Mouse (Mus musculus): ENCODE measurements around the gene Kcnj4. TPM values are rescaled to one million over a fixed set of nuclear protein-coding genes. Genes with fewer than 3 reads are reported as not detected.
A peak's percentile ranks its signal among the peaks of the same experiment; 100 is the strongest.

Kcnj4 gene
- polyA plus RNA-seq, 3 experiments from 2014 or later = not detected

DNA sequence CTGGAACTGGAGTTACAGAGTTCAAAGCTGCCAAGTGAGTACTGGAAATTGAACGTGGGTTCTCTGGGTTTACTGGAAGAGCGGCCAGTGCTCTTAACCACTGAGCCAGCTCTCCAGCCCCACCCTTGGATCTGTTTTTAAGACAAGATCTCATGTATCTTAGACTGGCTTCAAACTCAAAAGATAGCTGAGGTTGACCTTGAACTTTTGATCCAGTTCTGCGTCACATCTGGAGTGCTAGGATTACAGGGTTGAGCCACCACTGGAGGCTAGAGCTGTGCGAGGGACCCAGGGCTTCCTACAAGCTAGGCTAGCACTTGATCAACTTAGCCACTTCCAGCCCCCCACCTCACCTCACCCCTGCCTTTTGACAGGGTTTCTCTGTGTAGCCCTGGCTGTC, 51.2 kb downstream of the Kcnj4 start:
- ATAC-seq = no peak

DNA sequence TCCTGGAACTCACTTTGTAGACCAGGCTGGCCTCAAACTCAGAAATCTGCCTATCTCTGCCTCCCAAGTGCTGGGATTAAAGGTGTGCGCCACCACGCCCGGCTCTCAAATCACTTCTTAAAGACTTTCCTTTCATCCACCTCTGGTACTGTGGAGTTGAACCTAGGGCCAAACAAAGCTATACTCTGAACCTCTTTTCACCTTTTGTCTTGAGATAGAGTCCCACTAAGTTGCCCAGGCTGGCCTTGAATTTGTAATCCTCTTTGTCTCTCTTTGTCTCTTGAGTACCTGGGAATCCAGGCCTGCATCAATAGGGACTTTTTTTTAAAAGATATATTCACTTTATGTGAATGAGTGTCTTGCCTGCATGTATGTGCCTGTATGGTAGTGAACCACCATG, 57.0 kb downstream of the Kcnj4 start:
- ATAC-seq = no peak

DNA sequence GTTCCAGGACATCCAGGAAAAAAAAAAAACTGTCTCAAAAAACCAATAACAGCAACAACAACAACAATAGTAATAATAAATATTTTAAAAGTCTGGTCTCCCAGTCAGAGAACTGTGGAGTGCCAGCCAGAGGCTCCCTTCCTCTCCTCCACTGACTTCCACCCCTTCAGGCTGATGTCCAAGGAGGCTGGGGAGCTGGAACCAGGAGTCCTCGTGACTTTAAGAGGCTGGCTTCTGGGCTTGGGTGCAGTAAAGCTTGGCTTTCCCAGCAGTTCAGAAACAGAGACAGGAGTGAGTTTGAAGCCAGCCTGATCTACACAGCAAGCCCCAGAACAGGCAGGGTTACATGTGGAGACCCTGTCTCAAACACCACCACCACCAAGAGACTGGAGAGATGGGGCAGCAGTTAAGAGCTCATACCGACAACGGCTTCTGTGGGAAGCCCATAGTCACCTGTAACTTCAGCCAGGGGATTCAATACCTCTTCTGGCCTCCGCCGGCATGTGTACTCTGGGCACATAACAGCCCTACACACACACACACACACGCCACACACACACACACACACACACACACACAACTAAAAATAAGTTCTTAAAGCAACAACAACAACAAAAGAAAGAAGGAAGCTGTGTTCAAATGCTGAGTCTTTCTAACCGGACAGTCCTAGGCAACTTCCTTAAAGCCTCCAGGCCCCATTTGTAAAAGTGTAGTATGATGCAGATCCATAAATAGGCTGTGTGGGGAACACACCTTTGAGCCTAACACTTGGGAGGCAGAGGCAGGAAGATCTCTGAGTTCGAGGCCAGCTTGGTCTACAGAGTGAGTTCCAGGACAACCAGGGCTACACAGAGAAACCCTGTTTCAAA, 59.0 kb downstream of the Kcnj4 start:
- no peak for ATAC-seq

DNA sequence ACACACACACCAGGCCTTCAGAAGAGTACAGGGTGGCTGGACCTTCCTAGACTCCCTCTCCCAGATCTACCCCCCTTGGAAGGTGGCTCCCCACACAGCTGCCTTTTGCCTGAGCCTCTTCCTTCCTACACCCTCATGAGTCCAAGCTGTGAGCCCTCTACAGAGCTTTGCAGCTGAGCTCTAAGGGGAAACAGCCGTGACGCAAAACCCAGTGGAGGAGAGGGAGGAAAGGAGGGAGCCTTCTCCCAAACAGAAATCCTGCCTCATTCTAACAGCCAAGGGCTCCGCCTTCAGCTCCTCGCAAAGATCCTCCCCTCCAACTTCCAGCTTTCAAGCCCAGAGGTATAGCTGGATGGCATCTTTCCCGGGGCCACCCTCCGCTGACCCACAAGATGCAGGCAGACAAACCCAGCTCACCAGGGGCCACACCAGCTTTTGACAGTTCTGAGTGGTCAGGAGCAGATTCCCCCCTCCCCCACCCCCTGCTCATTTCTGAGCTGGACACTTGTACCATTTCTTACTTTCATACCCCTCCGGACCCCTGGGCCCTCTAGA, 61.1 kb downstream of the Kcnj4 start:
- ATAC-seq = no peak

GRCm38 (mm10) chr15:79442961-79443518, 62.0 kb downstream of the Kcnj4 start:
- no peak for ATAC-seq

- no peak for ATAC-seq
Observed at GRCm38 (mm10) chr15:79442257-79442611, 62.8 kb downstream of the Kcnj4 start.

DNA sequence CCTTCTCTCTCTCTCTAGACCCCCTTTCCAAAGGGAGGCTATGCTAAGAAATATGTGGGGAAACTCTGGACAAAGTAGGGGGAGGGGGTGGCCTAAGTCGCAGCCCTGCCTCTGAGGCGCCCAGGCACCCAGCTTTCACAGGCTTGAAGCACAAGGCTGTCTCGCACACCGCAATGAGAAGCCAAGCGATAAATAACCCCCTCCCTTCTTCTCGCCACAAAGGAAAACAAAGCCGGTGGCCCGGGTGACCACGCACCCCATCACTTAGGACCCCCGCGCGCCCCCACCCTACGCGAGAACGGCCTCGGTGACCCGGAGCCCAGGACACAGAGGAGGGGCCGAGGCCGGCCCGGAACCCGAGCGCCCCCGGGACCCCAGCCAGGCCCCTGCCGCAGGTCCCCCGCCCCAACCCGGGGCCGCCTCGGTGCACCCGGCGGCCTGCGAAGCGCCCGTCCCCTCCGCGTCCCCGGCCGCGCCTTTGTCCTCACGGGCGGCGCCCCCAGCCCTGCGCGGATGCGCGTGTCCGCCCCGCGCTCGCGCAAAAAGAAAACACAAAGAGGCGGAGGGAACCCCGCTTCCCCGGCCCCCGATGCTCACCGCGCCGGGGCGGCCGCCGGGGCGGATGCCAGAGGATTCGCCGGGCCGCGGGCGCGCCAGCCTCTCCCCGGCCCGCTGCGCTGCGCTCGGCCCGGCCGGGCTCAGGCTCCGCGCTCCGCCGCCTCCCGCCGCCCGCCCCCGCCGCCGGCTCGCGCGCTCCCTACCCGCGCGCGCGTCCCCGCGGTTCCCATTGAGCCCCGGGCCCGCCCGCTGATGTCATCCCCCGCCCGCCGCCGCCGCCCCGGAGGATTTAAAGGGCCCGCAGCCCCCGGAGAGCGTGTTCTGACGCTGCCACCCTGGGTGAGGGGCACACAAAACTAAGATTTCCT, 63.4 kb downstream of the Kcnj4 start:
- ATAC-seq = peak; percentile 58

- ATAC-seq = no peak
Observed at GRCm38 (mm10) chr15:79440651-79441330, 64.2 kb downstream of the Kcnj4 start.

GRCm38 (mm10) chr15:79440223-79440622, 64.8 kb downstream of the Kcnj4 start:
- ATAC-seq = no peak

GRCm38 (mm10) chr15:79439386-79439785, 65.7 kb downstream of the Kcnj4 start:
- ATAC-seq = no peak

DNA sequence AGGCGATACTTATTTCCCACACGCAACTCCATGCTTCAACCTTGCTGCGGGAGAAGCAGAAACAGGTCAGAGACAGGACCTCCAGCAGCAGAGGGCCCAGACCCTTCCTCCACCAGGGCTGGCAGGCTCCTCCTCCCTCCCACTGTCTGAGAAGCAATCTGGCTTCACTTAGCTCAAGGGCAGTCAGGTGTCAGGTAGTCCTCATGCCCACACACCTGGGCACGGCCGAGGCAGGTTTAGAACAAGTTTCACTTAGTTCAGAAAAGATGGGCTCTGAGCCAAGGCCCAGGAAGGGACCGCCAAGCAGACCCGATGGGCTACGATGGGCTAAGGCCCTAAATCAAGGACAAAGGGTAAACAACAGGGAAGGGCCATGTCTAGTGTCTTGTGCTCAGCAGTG, 66.2 kb downstream of the Kcnj4 start:
- no peak for ATAC-seq

- ATAC-seq = no peak
Observed at GRCm38 (mm10) chr15:79438209-79438810, 66.7 kb downstream of the Kcnj4 start.

DNA sequence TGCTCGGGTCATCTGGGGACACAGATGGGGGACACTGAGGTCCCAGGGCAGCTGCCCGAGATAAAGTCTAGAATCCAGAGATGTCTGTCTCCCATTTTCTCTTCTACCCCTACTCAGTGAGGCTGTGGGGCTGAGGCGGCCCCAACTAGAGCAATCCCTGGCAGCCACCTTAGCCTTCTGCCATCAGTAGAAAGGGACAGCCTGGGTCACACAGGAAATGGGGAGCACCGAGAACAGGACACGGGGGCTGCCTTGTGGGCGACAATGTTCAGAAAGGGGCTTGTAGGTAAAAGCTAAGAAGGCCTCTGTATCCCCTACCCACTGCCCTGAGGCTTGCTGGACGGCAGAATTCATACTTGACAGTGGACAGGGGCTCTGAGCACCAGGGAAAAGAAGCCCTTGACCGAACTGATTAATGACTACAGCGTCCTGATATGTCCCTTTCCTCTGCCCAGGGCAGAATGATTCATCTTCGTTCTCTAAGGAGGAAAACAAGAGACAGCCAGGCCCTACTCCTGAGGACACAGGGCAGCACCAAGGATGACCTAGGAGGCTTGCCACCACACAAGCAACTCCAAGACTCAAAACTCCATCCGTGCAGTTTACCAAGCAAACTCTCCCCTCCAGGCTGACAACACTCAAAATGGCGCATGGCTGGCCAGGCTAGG, 67.4 kb downstream of the Kcnj4 start:
- ATAC-seq = no peak

DNA sequence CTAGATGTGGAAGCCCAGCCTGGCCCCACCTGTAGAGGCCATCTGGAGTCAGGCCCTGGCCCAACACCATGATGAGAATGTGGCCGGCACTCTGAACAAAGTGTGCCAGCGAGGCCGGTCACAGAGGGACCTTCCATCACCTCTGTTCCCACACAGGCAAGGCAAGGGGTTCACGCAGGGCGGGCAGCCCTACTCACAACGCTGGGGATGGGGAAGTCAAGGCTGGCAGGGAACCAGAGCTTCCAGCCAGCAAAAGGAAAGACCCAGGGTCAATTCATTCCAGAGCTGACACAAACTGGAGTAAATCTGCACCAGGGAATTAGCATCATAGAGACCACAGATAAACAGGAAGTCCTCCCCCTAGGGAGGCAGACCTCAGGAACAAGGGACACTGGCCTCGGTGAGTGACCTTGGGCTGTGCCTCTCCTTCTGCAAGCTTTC, 68.5 kb downstream of the Kcnj4 start:
- ATAC-seq = no peak

GRCm38 (mm10) chr15:79435191-79435671, 69.8 kb downstream of the Kcnj4 start:
- no peak for ATAC-seq

Other genes with a start within 250 kb of the Kcnj4 start
- 1 to 10 TPM in 1 of 3 experiments, under 1 TPM in 1, not detected in 1; 0.21 to 1.6 TPM for gene Baiap2l2, start 219.7 kb downstream of the Kcnj4 start, polyA plus RNA-seq (2017; shearing (Covaris generic))
- gene Pla2g6, start 176.9 kb downstream of the Kcnj4 start, polyA plus RNA-seq (2017; shearing (Covaris generic)) = 10 to 100 TPM; 12.5 to 18.4 (median 15.1) TPM
- 1 to 10 TPM in 2 of 3 experiments, under 1 TPM in 1; 0.84 to 5.5 (median 1.5) TPM for gene Maff, start 158.6 kb downstream of the Kcnj4 start, polyA plus RNA-seq (2017; shearing (Covaris generic))
- 10 to 100 TPM in 1 of 3 experiments, 1 to 10 TPM in 2; 8.2 to 12.8 (median 9.2) TPM for gene Tmem184b, start 101.7 kb downstream of the Kcnj4 start, polyA plus RNA-seq (2017; shearing (Covaris generic))
- gene Csnk1e, start 49.7 kb downstream of the Kcnj4 start, polyA plus RNA-seq (2017; shearing (Covaris generic)) = 1 to 10 TPM; 4.2 to 6.5 (median 4.4) TPM
- 1 to 10 TPM in 1 of 3 experiments, under 1 TPM in 2; 0.40 to 1.8 (median 0.42) TPM for gene Kdelr3, start 11.2 kb upstream of the Kcnj4 start, polyA plus RNA-seq (2017; shearing (Covaris generic))
- 10 to 100 TPM; 30.6 to 34.4 (median 33.2) TPM for gene Ddx17, start 41.5 kb upstream of the Kcnj4 start, polyA plus RNA-seq (2017; shearing (Covaris generic))
- gene Dmc1, start 99.9 kb upstream of the Kcnj4 start, polyA plus RNA-seq (2017; shearing (Covaris generic)) = not detected
- gene Fam227a, start 153.7 kb upstream of the Kcnj4 start, polyA plus RNA-seq (2017; shearing (Covaris generic)) = under 1 TPM in 2 of 3 experiments, not detected in 1; 0.26 to 0.75 TPM
- 10 to 100 TPM; 15.7 to 18.3 (median 16.8) TPM for gene Cby1, start 154.0 kb upstream of the Kcnj4 start, polyA plus RNA-seq (2017; shearing (Covaris generic))
- 100 to 1,000 TPM; 185 to 255 (median 187) TPM for gene Tomm22, start 165.6 kb upstream of the Kcnj4 start, polyA plus RNA-seq (2017; shearing (Covaris generic))
- 1 to 10 TPM; 3.3 to 4.6 (median 4.1) TPM for gene Josd1, start 182.7 kb upstream of the Kcnj4 start, polyA plus RNA-seq (2017; shearing (Covaris generic))
- 10 to 100 TPM; 18.7 to 22.5 (median 21.5) TPM for gene Gtpbp1, start 185.6 kb upstream of the Kcnj4 start, polyA plus RNA-seq (2017; shearing (Covaris generic))
- 10 to 100 TPM; 10.5 to 15.4 (median 12.4) TPM for gene Sun2, start 237.3 kb upstream of the Kcnj4 start, polyA plus RNA-seq (2017; shearing (Covaris generic))